Mouse (Mus musculus) ovary, postnatal 36 days (tissue): ENCODE data around the gene Zfp809.

Source experiments
- DNase-seq: peaks from one replicate; pipeline ENCODE4 v3.0.0; 2022; ENCODE audit warnings: low spot score, mixed read lengths

Gene Zfp809

DNA sequence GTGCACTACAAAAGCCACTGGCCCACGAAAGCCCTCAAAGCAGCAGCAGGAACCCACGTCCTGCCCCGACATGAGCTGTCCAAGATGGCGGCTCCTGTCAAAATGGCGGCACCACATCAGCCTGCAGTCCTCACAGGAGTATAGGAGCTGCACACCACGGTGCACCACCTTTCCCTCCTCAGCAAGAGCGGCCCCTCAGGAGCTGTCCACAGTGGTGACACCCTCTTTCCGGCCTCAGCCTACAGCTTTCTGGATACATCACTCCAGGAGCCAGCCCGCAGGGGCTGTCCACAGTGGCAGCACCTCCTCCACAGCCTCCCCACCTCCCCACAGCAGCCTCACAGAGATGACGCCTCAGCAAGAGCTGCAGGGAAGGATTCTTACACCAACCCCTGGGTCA, 37.1 kb downstream of the Zfp809 start:
- no peak for DNase-seq

- DNase-seq, result no peak
Observed at GRCm38 (mm10) chr9:22268886-22269285, 43.4 kb downstream of the Zfp809 start.

GRCm38 (mm10) chr9:22278733-22279132, 53.2 kb downstream of the Zfp809 start:
- no peak for DNase-seq
